Mouse (Mus musculus) spleen, adult 10 weeks (tissue): Measurements from ENCODE around the gene Aox4. TPM values are rescaled to one million over a fixed set of nuclear protein-coding genes. Genes with fewer than 3 reads are reported as not detected.

Source experiments
- polyA plus RNA-seq: library from polyadenylated mRNA; stranded (reverse); fragments of 350-450 nt; fragmentation: Illumina TruSeq; extraction: RNeasy Lipid Tissue Mini Kit (QIAGEN cat#74804); gene quantifications from one replicate; pipeline ENCODE4 v1.2.3, GENCODE M21; 2015; ENCODE audit warnings: low replicate concordance; ENCODE audit not compliant: insufficient read depth

The Aox4 gene
- polyA plus RNA-seq: 0.15 TPM

GRCm38 (mm10) chr1:58210203-58210602 is at the start of gene Aox4:
Gene Aox4, plus strand, starts transcription at chr1:58210397.

GRCm38 (mm10) chr1:58278026-58278425 is 67.8 kb downstream of the Aox4 start, which contains the start of gene Aox2:
Gene Aox2, plus strand, starts transcription at chr1:58278326.

Other genes starting within 250 kb of the Aox4 start
- 4.6 TPM for gene Sgo2a, start 214.4 kb upstream of the Aox4 start, polyA plus RNA-seq
- gene Kctd18, start 191.4 kb upstream of the Aox4 start, polyA plus RNA-seq: 37.3 TPM
- gene Aox1, start 180.5 kb upstream of the Aox4 start, polyA plus RNA-seq: 2.1 TPM
- 0.88 TPM for gene Aox3, start 97.3 kb upstream of the Aox4 start, polyA plus RNA-seq
- gene Aox2, start 67.9 kb downstream of the Aox4 start, polyA plus RNA-seq: 0.06 TPM
- 225 TPM for gene Bzw1, start 182.5 kb downstream of the Aox4 start, polyA plus RNA-seq
- 849 TPM for gene Clk1, start 213.7 kb downstream of the Aox4 start, polyA plus RNA-seq
- 16.5 TPM for gene Nif3l1, start 234.8 kb downstream of the Aox4 start, polyA plus RNA-seq
- gene Ppil3, start 235.1 kb downstream of the Aox4 start, polyA plus RNA-seq: 88.2 TPM